Mouse (Mus musculus) limb, embryonic 12.5 days (tissue): Measurements from ENCODE around the gene Slc4a10. TPM values are rescaled to one million over a fixed set of nuclear protein-coding genes. Genes with fewer than 3 reads are reported as not detected.
"Not testable (repeated sequence)": the region's sequence is repeated elsewhere in the genome, so short reads cannot be mapped to it uniquely, and the experiment has no call there.

Experiments
- ATAC-seq: fragments of 200-750 bp; cut with Nextera tagmentation; 2 replicates; pipeline ENCODE4 v1.8.0; 2017; ENCODE audit warnings: low read depth, moderate TSS enrichment; ENCODE audit not compliant: insufficient number of reproducible peaks, insufficient read depth, low FRiP score, low TSS enrichment
- H3K27ac ChIP-seq: fragments of 300-500 bp; sonication (generic); 2 replicates; pipeline ENCODE4 v1.5.1; 2016; ENCODE audit warnings: mild to moderate bottlenecking, moderate library complexity
- H3K27me3 ChIP-seq: fragments of 300-500 bp; sonication (generic); 2 replicates; pipeline ENCODE4 v1.6.1; 2016; ENCODE audit warnings: mild to moderate bottlenecking, moderate library complexity
- H3K36me3 ChIP-seq: fragments of 300-500 bp; sonication (generic); 2 replicates; pipeline ENCODE4 v1.6.1; 2016; ENCODE audit warnings: mild to moderate bottlenecking, moderate library complexity
- H3K4me1 ChIP-seq: fragments of 300-500 bp; sonication (generic); replicated peaks from 2 replicates; pipeline ENCODE4 v1.6.1; 2016
- H3K4me2 ChIP-seq: fragments of 300-500 bp; sonication (generic); 2 replicates; pipeline ENCODE4 v1.6.1; 2016; ENCODE audit warnings: mild to moderate bottlenecking, moderate library complexity
- H3K4me3 ChIP-seq: fragments of 300-500 bp; sonication (generic); replicated peaks from 2 replicates; pipeline ENCODE4 v1.5.1; 2016; ENCODE audit warnings: mild to moderate bottlenecking
- H3K9ac ChIP-seq: fragments of 300-500 bp; sonication (generic); replicated peaks from 2 replicates; pipeline ENCODE4 v1.6.1; 2016; ENCODE audit warnings: mild to moderate bottlenecking, moderate library complexity
- H3K9me3 ChIP-seq: fragments of 300-500 bp; sonication (generic); 2 replicates; pipeline ENCODE4 v1.6.1; 2016; ENCODE audit warnings: mild to moderate bottlenecking, moderate library complexity
- WGBS: fragments of 180-500 bp; shearing (Covaris S2); methylation state at CpG from one replicate; pipeline ENCODE4 v1.1.7; 2016; 5-methylcytosine and 5-hydroxymethylcytosine counted together
- polyA plus RNA-seq: library from polyadenylated mRNA; unstranded; fragments of >200 nt; fragmentation: Nextera tagmentation; extraction: Ambion mirVana; gene quantifications from 2 replicates; pipeline ENCODE4 v1.2.1, GENCODE M21; 2016

Gene Slc4a10
- polyA plus RNA-seq, result not detected in 2 replicates

GRCm38 (mm10) chr2:62046421-62046845 lies at the start of gene Slc4a10:
Gene Slc4a10, plus strand, starts transcription at chr2:62046462.
- H3K27me3 ChIP-seq, result peaks cover 18% of the 10 kb centered on the region
- no peaks in the 10 kb centered on the region for H3K36me3 ChIP-seq
- H3K9me3 ChIP-seq, result no peaks in the 10 kb centered on the region
- peak within 1 kb of the TSS; percentile 38 for H3K9ac ChIP-seq
- WGBS, result 16% methylated on average over 10 of the region's 10 CpGs
- H3K4me3 ChIP-seq, result peak within 1 kb of the TSS; percentile 51
- H3K4me2 ChIP-seq, result peak within 1 kb of the TSS; percentile 71
- no peak for ATAC-seq
- H3K4me1 ChIP-seq, result 0 out of 2 replicates have a peak, but pooled peaks cover 3% of the 10 kb centered on the region
- H3K27ac ChIP-seq, result no peak within 1 kb of the TSS

- not testable (repeated sequence) for H3K27me3 ChIP-seq, H3K9ac ChIP-seq, H3K4me2 ChIP-seq, H3K4me3 ChIP-seq, H3K36me3 ChIP-seq, H3K27ac ChIP-seq, H3K9me3 ChIP-seq, ATAC-seq, H3K4me1 ChIP-seq
- 95% methylated on average over 6 of the region's 6 CpGs for WGBS
Observed at GRCm38 (mm10) chr2:62001251-62001650, 45.0 kb upstream of the Slc4a10 start.

GRCm38 (mm10) chr2:62018209-62018608 lies 28.1 kb upstream of the Slc4a10 start:
- Histone ChIP-seq H3K4me1 (no peaks in the 10 kb centered on the region), H3K9me3 (no peaks in the 10 kb centered on the region), H3K36me3 (no peaks in the 10 kb centered on the region), H3K4me3 (no peak overlapping the region), H3K27ac (no peak overlapping the region), H3K9ac (no peak overlapping the region), H3K27me3 (no peaks in the 10 kb centered on the region), H3K4me2 (no peak overlapping the region)
- WGBS, result 69% methylated on average over 3 of the region's 3 CpGs
- no peak for ATAC-seq

- ATAC-seq, result no peak; the same call in 1 of the 2 replicates
Observed at GRCm38 (mm10) chr2:62046861-62047503, 720 bp downstream of the Slc4a10 start.

GRCm38 (mm10) chr2:62047504-62048005 lies 1.3 kb downstream of the Slc4a10 start:
- Histone ChIP-seq H3K4me3 (peak overlapping the region; percentile 51), H3K27me3 (peaks cover 18% of the 10 kb centered on the region), H3K9ac (peak overlapping the region; percentile 38), H3K36me3 (no peaks in the 10 kb centered on the region), H3K4me2 (peak overlapping the region; percentile 71), H3K27ac (no peak overlapping the region), H3K4me1 (0 out of 2 replicates have a peak, but pooled peaks cover 3% of the 10 kb centered on the region), H3K9me3 (no peaks in the 10 kb centered on the region)
- WGBS, result 2% methylated on average over 14 of the region's 14 CpGs
- ATAC-seq, result peak; percentile 47; the same call in 1 of the 2 replicates

More at GRCm38 (mm10) chr2:62046861-62047503, 720 bp downstream of the Slc4a10 start:
- 14% methylated on average over 10 of the region's 10 CpGs for WGBS
- H3K4me2 ChIP-seq, result peak overlapping the region; percentile 71
- peak overlapping the region; percentile 51 for H3K4me3 ChIP-seq
- no peaks in the 10 kb centered on the region for H3K9me3 ChIP-seq
- no peak overlapping the region for H3K27ac ChIP-seq
- peak overlapping the region; percentile 38 for H3K9ac ChIP-seq
- peaks cover 18% of the 10 kb centered on the region for H3K27me3 ChIP-seq
- H3K4me1 ChIP-seq, result 0 out of 2 replicates have a peak, but pooled peaks cover 3% of the 10 kb centered on the region
- no peaks in the 10 kb centered on the region for H3K36me3 ChIP-seq

- H3K4me3 ChIP-seq, result peak overlapping the region; percentile 51
- no peak for ATAC-seq
- no peak overlapping the region for H3K9ac ChIP-seq
- 17% methylated on average over 3 of the region's 3 CpGs for WGBS
- peak overlapping the region; percentile 71 for H3K4me2 ChIP-seq
- H3K9me3 ChIP-seq, result no peaks in the 10 kb centered on the region
- H3K36me3 ChIP-seq, result no peaks in the 10 kb centered on the region
- no peak overlapping the region for H3K27ac ChIP-seq
- peaks cover 18% of the 10 kb centered on the region for H3K27me3 ChIP-seq
- H3K4me1 ChIP-seq, result 0 out of 2 replicates have a peak, but pooled peaks cover 3% of the 10 kb centered on the region
Observed at GRCm38 (mm10) chr2:62048116-62048515, 1.9 kb downstream of the Slc4a10 start.

- Histone ChIP-seq H3K4me3 (no peak overlapping the region), H3K9me3 (no peaks in the 10 kb centered on the region), H3K27ac (no peak overlapping the region), H3K27me3 (no peaks in the 10 kb centered on the region), H3K4me1 (no peaks in the 10 kb centered on the region), H3K36me3 (no peaks in the 10 kb centered on the region), H3K4me2 (no peak overlapping the region), H3K9ac (no peak overlapping the region)
- no peak for ATAC-seq
Observed at GRCm38 (mm10) chr2:62076512-62076911, 30.2 kb downstream of the Slc4a10 start.

GRCm38 (mm10) chr2:62087566-62087965 lies 41.3 kb downstream of the Slc4a10 start:
- no peak overlapping the region for H3K4me3 ChIP-seq
- H3K4me2 ChIP-seq, result no peak overlapping the region
- no peak overlapping the region for H3K9ac ChIP-seq
- WGBS, result 75% methylated on average over 3 of the region's 3 CpGs
- no peaks in the 10 kb centered on the region for H3K27me3 ChIP-seq
- no peak overlapping the region for H3K27ac ChIP-seq
- H3K4me1 ChIP-seq, result no peaks in the 10 kb centered on the region
- no peak for ATAC-seq
- no peaks in the 10 kb centered on the region for H3K9me3 ChIP-seq
- no peaks in the 10 kb centered on the region for H3K36me3 ChIP-seq

GRCm38 (mm10) chr2:62088715-62089114 lies 42.5 kb downstream of the Slc4a10 start:
- no peaks in the 10 kb centered on the region for H3K9me3 ChIP-seq
- no peak overlapping the region for H3K4me3 ChIP-seq
- no peak overlapping the region for H3K27ac ChIP-seq
- H3K36me3 ChIP-seq, result no peaks in the 10 kb centered on the region
- no peaks in the 10 kb centered on the region for H3K27me3 ChIP-seq
- no peaks in the 10 kb centered on the region for H3K4me1 ChIP-seq
- no peak overlapping the region for H3K9ac ChIP-seq
- no peak for ATAC-seq
- 82% methylated on average over 8 of the region's 8 CpGs for WGBS
- no peak overlapping the region for H3K4me2 ChIP-seq

GRCm38 (mm10) chr2:62089208-62089607 lies 42.9 kb downstream of the Slc4a10 start:
- Histone ChIP-seq H3K4me1 (no peaks in the 10 kb centered on the region), H3K27me3 (no peaks in the 10 kb centered on the region), H3K9me3 (no peaks in the 10 kb centered on the region), H3K4me3 (no peak overlapping the region), H3K27ac (no peak overlapping the region), H3K4me2 (no peak overlapping the region), H3K9ac (no peak overlapping the region), H3K36me3 (no peaks in the 10 kb centered on the region)
- no peak for ATAC-seq
- 78% methylated on average over 9 of the region's 9 CpGs for WGBS

- Histone ChIP-seq H3K4me2 (no peak overlapping the region), H3K9ac (no peak overlapping the region), H3K4me1 (no peaks in the 10 kb centered on the region), H3K9me3 (no peaks in the 10 kb centered on the region), H3K36me3 (no peaks in the 10 kb centered on the region), H3K4me3 (no peak overlapping the region), H3K27me3 (no peaks in the 10 kb centered on the region), H3K27ac (no peak overlapping the region)
- WGBS, result 93% methylated on average over 1 of the region's 1 CpGs
- ATAC-seq, result no peak
Observed at GRCm38 (mm10) chr2:62100526-62100925, 54.3 kb downstream of the Slc4a10 start.
